Mouse (Mus musculus) brain, embryonic 14.5 days (tissue): ENCODE measurements at regions not wholly inside any gene's neighbourhood (a gene's known extent, or its start where the extent isn't known, plus 50 kb on each side); places are given as distances from the start of the nearest gene placed in this dataset.

Experiments used
- CTCF ChIP-seq: fragments of 200-500 bp; IDR thresholded peaks from 2 replicates; pipeline ENCODE4 v1.5.1; 2012; ENCODE audit warnings: inconsistent platforms, mild to moderate bottlenecking, moderate library complexity, borderline replicate concordance; ENCODE audit not compliant: insufficient read depth, insufficient read length; ENCODE audit errors: extremely low read depth
- POLR2A ChIP-seq: fragments of 200-500 bp; IDR thresholded peaks from 2 replicates; pipeline ENCODE4 v1.6.1; 2012; ENCODE audit warnings: mild to moderate bottlenecking, inconsistent platforms, borderline replicate concordance; ENCODE audit not compliant: poor library complexity, insufficient read depth, insufficient read length, severe bottlenecking; ENCODE audit errors: extremely low read depth

GRCm38 (mm10) chr3:61670874-61671273 lies 305.1 kb upstream of the B430305J03Rik start:
- TF ChIP-seq POLR2A (no peak), CTCF (no peak)
